Mouse (Mus musculus) kidney, adult 2 months (tissue): ENCODE results near the gene Igsf8.

Experiments
- CTCF ChIP-seq: fragments of 200-500 bp; conservative IDR thresholded peaks from 2 replicates; pipeline ENCODE4 v1.5.1; 2011; ENCODE audit warnings: low read depth, mild to moderate bottlenecking, control low read depth, low read length, moderate library complexity, mixed read lengths; ENCODE audit not compliant: insufficient read depth, insufficient read length
- POLR2A ChIP-seq: fragments of 200-500 bp; IDR thresholded peaks from one replicate; pipeline ENCODE4 v1.6.1; 2011; ENCODE audit warnings: low read depth, low read length, control low read depth

GRCm38 (mm10) chr1:172307936-172308335 lies 46.5 kb downstream of the Igsf8 start:
- TF ChIP-seq CTCF (no peak), POLR2A (no peak)
